Mouse (Mus musculus) small intestine, adult 2 months (tissue): Measurements from ENCODE around the gene Pfpl.

Experiments used
- CTCF ChIP-seq: fragments of 200-500 bp; IDR thresholded peaks from 2 replicates; pipeline ENCODE4 v1.5.1; 2012; ENCODE audit warnings: low read depth, mild to moderate bottlenecking, control low read depth, inconsistent platforms, low read length, moderate library complexity, mixed read lengths; ENCODE audit not compliant: insufficient replicate concordance, insufficient read length; ENCODE audit errors: extremely low read depth
- POLR2A ChIP-seq: fragments of 200-500 bp; IDR thresholded peaks from 2 replicates; pipeline ENCODE4 v1.6.1; 2012; ENCODE audit warnings: low read depth, mild to moderate bottlenecking, control low read depth, inconsistent platforms, low read length, moderate library complexity

DNA sequence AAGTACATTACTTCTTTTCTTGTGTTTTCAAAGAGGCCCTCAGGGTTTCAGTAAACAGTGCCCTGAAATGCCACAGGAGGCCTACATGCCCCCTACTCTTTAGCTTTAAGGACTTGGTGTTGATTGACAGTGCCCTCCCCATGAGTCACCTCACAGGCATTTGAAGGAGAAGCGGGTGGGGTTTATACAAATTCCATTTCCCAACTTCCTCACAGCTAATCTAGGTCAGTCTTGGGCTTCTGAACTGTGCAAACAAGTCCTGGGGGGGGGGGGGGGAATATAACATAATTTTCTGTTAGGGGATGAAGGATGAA, 36.0 kb downstream of the Pfpl start:
- TF ChIP-seq CTCF (no peak), POLR2A (no peak)
